Mouse (Mus musculus) cortical plate, adult 2 months (tissue): ENCODE measurements around the gene Bloc1s1. TPM values are rescaled to one million over a fixed set of nuclear protein-coding genes. Genes with fewer than 3 reads are reported as not detected.

Source experiments
- H3K27ac ChIP-seq: fragments of 200-500 bp; 2 replicates; pipeline ENCODE4 v1.5.1; 2012; ENCODE audit warnings: low read length, control low read depth, inconsistent platforms; ENCODE audit not compliant: insufficient read depth
- H3K4me1 ChIP-seq: fragments of 200-500 bp; 2 replicates; pipeline ENCODE4 v1.6.1; 2011; ENCODE audit warnings: low read length; ENCODE audit not compliant: control insufficient read depth, insufficient read depth
- H3K4me3 ChIP-seq: fragments of 200-500 bp; 2 replicates; pipeline ENCODE4 v1.5.1; 2011; ENCODE audit warnings: mild to moderate bottlenecking, low read length, control low read depth; ENCODE audit not compliant: insufficient read depth
- CTCF ChIP-seq: fragments of 200-500 bp; IDR thresholded peaks from 2 replicates; pipeline ENCODE4 v1.5.1; 2011; ENCODE audit warnings: mild to moderate bottlenecking, control low read depth, low read length; ENCODE audit not compliant: insufficient read depth; ENCODE audit errors: extremely low read depth
- POLR2A ChIP-seq: fragments of 200-500 bp; IDR thresholded peaks from 2 replicates; pipeline ENCODE4 v1.6.1; 2011; ENCODE audit warnings: mild to moderate bottlenecking, low read length, control low read depth; ENCODE audit not compliant: insufficient read depth; ENCODE audit errors: extremely low read depth
- polyA plus RNA-seq: library from polyadenylated mRNA; depleted of rRNA; stranded (reverse); fragments of >200 nt; gene quantifications from 2 replicates; pipeline ENCODE4 v1.2.3, GENCODE M21; 2012; rRNA removed

Bloc1s1 gene
- 221 and 224 TPM in 2 replicates for polyA plus RNA-seq

DNA sequence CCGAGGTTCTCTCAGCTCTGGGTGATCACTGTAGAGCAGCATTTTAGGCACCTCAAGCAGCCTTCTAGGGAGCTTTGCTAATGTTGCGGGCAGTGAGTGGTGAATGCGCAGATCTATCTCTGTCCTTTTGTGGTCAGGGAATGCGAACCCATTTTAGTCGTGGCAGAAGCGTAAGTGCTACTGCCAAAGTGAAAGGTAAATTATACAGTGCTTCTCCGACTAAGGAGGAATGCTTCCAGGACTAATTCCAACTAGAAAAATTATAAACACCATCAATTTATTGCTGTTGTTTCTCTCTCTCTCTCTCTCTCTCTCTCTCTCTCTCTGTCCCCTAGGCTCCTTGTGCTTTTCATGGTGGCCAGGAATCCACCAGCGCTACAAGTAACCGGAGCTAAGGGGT is at the start of gene Bloc1s1:
Gene Bloc1s1 (minus strand): TSS at position 101 of the 400 bp plus-strand sequence.
- Histone ChIP-seq H3K4me1 (peaks cover 17% of the 10 kb centered on the region), H3K4me3 (peak within 1 kb of the TSS; percentile 46), H3K27ac (peak within 1 kb of the TSS; percentile 94)
- TF ChIP-seq POLR2A, result no peak
- TF ChIP-seq CTCF, result no peak

DNA sequence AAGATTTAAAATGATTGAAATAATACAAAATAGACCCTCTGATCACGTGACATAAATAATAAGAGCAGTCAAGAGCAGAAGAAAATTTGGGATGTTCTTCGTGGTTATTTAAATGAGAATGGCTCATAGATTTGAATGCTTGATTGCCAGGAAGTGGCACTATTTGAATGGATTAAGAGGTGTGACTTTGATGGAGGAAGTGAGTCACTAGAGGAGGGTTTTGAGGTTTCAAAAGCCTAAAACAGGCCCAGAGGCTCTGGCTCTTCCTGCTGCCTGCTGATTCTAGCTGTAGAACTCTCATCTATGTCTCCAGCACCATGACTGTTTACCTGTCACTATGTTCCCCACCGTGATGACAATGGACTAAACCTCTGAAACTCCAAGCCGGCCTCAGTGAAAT is 49.0 kb upstream of the Bloc1s1 start:
- no peak for TF ChIP-seq CTCF
- TF ChIP-seq POLR2A, result no peak
- Histone ChIP-seq H3K4me3 (no peak overlapping the region), H3K27ac (no peak overlapping the region), H3K4me1 (peaks cover 1% of the 10 kb centered on the region; the same call in 1 of the 2 replicates)

DNA sequence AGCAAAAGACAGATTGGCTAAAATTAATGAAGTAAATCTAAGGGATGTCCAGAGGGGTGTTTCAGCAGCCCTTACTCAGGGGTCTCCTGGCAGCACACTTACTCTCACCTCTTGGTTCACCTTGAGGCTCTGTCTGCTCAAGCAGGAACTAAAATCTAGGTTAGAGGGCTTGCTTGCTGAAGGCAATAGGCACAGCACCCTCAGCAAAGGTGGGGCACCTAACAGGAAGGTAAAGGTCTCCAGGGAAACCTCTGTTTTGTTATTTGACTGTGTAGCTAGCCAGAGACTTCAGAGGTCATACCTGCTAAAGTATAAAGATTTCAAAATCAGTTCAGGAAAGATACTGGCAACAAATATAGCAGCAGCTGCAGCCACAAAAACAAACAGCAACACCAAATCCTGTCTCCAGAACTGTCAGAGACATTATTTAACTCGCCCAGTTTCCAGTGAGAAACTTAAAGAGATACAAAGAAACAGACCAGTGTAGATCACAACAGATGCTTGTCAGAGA is 47.0 kb upstream of the Bloc1s1 start:
- no peak overlapping the region for H3K27ac ChIP-seq
- H3K4me3 ChIP-seq, result no peak overlapping the region
- H3K4me1 ChIP-seq, result no peaks in the 10 kb centered on the region
- TF ChIP-seq POLR2A (no peak), CTCF (no peak)

DNA sequence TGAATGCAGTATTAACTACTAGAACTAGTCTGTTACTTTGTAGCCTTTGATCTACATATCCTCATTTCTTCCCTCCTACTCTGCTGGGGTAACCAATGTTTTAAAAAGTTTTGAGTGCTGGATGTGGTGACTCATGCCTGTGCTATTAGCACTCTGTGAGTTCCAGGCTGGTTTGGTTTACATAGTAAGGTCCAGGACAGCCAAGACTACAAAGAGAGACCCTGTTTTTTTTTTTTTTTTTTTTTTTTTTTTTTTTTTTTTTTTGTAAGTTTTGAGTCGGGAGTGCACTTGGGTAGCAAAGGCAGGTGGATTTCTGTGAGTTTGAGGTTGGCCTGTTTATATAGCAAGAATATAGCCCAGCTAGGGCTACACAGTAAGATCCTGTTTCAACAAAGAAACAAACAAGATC is 44.5 kb upstream of the Bloc1s1 start:
- Histone ChIP-seq H3K4me3 (no peak overlapping the region), H3K27ac (no peak overlapping the region), H3K4me1 (no peaks in the 10 kb centered on the region)
- TF ChIP-seq CTCF (no peak), POLR2A (no peak)

DNA sequence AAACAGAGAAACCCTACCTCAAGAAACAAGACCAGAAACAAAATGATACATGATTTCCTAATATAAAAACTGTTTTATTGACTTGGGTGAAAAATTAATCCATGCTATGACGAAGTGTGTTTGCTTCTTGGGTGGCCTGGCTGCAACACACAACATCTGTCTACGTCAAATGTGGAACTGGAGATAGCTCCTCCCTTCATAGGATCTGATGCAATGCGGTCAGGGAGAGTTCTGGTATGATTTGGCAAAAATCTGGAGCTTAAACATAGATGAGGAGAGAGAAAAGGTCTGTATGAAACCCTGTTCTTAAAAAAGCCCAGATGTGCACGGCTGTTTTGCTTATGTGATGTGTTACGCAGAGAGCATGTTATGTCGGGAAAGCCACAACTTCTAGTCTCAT is 42.0 kb upstream of the Bloc1s1 start:
- no peak for TF ChIP-seq POLR2A
- TF ChIP-seq CTCF, result no peak
- Histone ChIP-seq H3K4me1 (no peaks in the 10 kb centered on the region), H3K4me3 (no peak overlapping the region), H3K27ac (no peak overlapping the region)

DNA sequence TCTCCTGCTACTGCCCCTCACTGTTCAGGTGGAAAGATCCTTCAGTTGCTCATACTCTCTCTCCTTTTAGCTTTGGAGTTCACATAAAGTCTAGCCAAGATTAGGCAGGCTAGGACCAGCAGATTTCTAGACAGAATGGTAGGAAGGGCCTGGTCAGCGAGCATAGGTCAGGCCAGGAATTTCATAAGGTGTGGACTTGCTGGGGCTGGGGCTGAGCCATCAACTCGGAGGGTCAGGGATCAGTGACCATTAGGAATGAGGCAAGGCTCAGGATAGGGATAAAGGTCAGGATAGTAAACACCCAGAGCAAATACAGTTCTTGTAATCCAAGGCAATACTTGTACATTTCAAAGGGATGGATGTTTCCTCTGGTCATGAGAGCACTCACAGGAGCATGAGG is 41.1 kb upstream of the Bloc1s1 start:
- Histone ChIP-seq H3K27ac (no peak overlapping the region), H3K4me1 (no peaks in the 10 kb centered on the region), H3K4me3 (no peak overlapping the region)
- TF ChIP-seq CTCF (no peak), POLR2A (no peak)

DNA sequence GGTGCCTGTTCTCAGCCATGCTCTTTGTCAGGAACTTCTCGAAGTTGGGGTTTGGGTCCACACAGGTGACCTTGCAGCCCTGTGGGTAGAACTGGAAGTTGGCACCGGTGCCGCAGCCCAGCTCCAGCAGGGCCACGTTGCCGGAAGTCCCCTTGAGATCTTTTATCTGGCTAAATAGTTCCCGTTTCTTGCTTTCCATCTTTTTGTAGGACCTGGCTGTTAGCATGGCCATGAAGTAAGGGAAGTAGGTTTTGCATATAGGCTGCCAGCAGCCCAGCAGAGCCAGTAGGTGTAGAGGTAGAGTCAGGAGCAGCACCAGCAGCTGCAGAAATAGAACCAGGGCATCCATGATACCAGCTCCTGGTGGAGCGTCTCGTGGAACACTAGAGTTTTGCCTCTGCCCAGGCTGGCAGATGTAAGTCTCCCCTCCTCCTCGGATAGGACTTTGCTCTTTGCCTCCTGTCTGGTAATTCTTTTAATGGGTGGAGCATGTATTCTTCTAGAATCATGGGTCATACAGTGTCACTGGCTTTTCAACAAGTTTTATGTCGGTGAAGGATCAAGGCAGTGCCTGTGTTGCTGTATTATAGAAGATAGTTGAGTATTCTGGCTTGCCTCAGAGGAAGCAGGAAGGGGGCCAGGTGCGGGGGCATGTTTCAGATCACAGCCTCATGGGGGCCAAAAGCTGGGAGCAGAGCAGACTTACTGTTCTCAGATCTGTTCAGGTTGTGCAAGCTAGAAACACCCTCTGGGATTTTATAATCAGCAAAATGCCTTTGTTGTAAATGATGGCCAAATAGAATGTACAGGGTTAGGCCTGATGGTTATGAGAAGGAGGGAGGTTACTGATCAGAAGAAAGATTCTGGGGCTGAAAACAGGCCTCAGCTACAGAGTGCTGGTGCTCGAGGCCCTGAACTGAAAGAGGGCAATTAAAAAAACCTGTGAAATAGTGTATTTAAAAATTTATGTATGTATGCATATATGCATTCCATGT is 37.1 kb upstream of the Bloc1s1 start, which contains the start of gene Mettl7b:
Gene Mettl7b (minus strand): TSS at position 399 of the 995 bp plus-strand sequence.
- H3K4me3 ChIP-seq, result no peak within 1 kb of the TSS
- TF ChIP-seq POLR2A, result no peak
- no peak for TF ChIP-seq CTCF
- no peaks in the 10 kb centered on the region for H3K4me1 ChIP-seq
- H3K27ac ChIP-seq, result no peak within 1 kb of the TSS

DNA sequence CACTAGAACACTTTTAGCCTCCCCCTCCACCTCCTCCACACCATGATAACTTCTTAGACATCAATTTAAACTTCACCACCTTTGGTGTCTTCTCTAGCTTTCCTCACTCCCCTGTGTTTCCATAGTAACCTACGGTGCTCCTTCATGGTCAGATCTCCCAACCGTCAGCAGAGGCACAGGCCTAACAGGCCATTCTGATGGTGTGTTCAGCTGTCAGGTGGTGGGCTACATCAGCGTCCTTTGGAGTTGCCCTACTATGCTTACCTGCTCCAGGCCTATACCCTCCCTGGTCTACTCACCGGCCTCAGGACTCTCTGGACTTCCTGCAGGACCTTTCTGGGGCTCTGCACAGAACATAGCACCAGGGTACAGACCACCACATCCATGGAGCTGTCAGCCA is 36.3 kb upstream of the Bloc1s1 start:
- Histone ChIP-seq H3K4me3 (no peak overlapping the region), H3K27ac (no peak overlapping the region), H3K4me1 (no peaks in the 10 kb centered on the region)
- no peak for TF ChIP-seq CTCF
- no peak for TF ChIP-seq POLR2A

DNA sequence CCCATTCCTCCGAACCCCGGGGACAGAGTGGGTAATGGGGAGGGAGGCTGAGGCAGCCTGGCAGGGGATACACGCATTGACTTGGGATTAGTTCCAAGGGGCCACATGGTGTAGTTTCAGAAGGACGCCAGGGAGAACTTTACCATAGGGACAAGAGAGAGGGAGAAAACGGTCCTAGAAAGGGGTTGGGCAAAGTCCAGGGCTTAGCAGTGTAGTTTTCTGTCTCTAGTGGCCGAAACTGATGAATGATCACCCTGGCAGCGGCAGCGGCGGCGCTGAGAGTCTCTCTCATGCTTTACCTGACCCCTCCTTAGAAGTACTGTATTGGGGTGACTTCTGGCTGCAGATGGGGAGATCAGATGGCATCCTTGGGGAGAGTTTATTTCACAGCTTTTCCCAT is 34.5 kb upstream of the Bloc1s1 start:
- Histone ChIP-seq H3K4me3 (no peak overlapping the region), H3K27ac (no peak overlapping the region), H3K4me1 (no peaks in the 10 kb centered on the region)
- TF ChIP-seq CTCF (no peak), POLR2A (no peak)
